Mouse (Mus musculus) heart, adult 2 months (tissue): ENCODE data around the gene Tnni3k. TPM values are rescaled to one million over a fixed set of nuclear protein-coding genes. Genes with fewer than 3 reads are reported as not detected.

Source experiments
- DNase-seq, 2 experiments: peaks; one replicate each; pipeline ENCODE4 v3.0.0; 2021
- H3K27ac ChIP-seq: fragments of 200-600 bp; 2 replicates; pipeline ENCODE4 v1.8.1; 2022
- H3K27me3 ChIP-seq: fragments of 200-500 bp; 2 replicates; pipeline ENCODE4 v1.6.1; 2012; ENCODE audit warnings: mild to moderate bottlenecking, low read length, inconsistent platforms, mixed read lengths; ENCODE audit not compliant: control insufficient read depth, insufficient read depth
- H3K36me3 ChIP-seq: fragments of 200-500 bp; 2 replicates; pipeline ENCODE4 v1.6.1; 2012; ENCODE audit warnings: low read length, inconsistent platforms; ENCODE audit not compliant: control insufficient read depth, insufficient read depth
- H3K4me1 ChIP-seq: fragments of 200-500 bp; 2 replicates; pipeline ENCODE4 v1.6.1; 2011; ENCODE audit warnings: low read length; ENCODE audit not compliant: control insufficient read depth, insufficient read depth
- H3K4me3 ChIP-seq: fragments of 200-600 bp; 2 replicates; pipeline ENCODE4 v1.8.1; 2022
- H3K79me2 ChIP-seq: fragments of 200-500 bp; replicated peaks from 2 replicates; pipeline ENCODE4 v1.6.1; 2012; ENCODE audit warnings: mild to moderate bottlenecking, inconsistent platforms, low read length, moderate library complexity, mixed read lengths; ENCODE audit not compliant: control insufficient read depth, insufficient read depth
- H3K9ac ChIP-seq: fragments of 200-500 bp; 2 replicates; pipeline ENCODE4 v1.6.1; 2012; ENCODE audit warnings: low read depth, mild to moderate bottlenecking, control low read depth, inconsistent platforms, low read length, mixed read lengths
- CTCF ChIP-seq: fragments of 200-600 bp; IDR thresholded peaks from 2 replicates; pipeline ENCODE4 v1.8.1; 2022; ENCODE audit warnings: antibody characterized with exemption, mild to moderate bottlenecking, moderate library complexity
- EP300 ChIP-seq: fragments of 200-500 bp; IDR thresholded peaks from 2 replicates; pipeline ENCODE4 v1.6.1; 2011; ENCODE audit warnings: low read depth, low read length, control low read depth; ENCODE audit not compliant: insufficient read depth
- POLR2A ChIP-seq: fragments of 200-500 bp; IDR thresholded peaks from 2 replicates; pipeline ENCODE4 v1.6.1; 2011; ENCODE audit warnings: mild to moderate bottlenecking, low read depth, low read length, control low read depth; ENCODE audit not compliant: insufficient read depth
- WGBS: fragments of 180-500 bp; shearing (Covaris S2); methylation state at CpG from one replicate; pipeline ENCODE4 v1.1.7; 2018; 5-methylcytosine and 5-hydroxymethylcytosine counted together
- intact Hi-C: fragments of 180-260 bp; cut with DNase I; formaldehyde crosslinking; loops from one replicate; pipeline ENCODE4 v1.15.1; 2025
- polyA plus RNA-seq: library from polyadenylated mRNA; depleted of rRNA; stranded (reverse); fragments of >200 nt; gene quantifications from 2 replicates; pipeline ENCODE4 v1.2.3, GENCODE M21; 2012
- total RNA-seq, 2 experiments: library from RNA; stranded (reverse); gene quantifications; 2 replicates each; pipeline ENCODE4 v1.2.3; 2021

Gene Tnni3k
- total and polyA plus RNA-seq, 3 experiments = 69.7 to 75.9 (median 69.9) TPM

DNA sequence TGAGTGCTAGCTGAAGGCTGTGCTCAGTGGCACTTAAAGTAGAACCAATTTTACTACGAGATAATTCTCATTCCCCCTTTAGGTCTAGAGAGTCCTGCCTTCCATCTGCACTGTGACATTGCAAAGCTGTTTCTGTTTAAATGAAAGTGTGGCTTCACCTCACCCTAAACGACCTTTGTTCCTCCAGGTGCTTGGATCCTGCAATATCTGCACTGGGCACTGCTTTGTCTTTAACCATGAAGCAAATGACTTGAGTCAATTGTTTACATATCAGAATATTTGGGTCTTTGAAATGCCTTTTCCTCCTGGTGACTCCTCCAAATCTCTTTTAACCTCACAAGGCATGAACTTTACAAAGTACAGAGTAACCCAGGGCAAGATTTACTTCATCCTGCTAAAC, 175.7 kb downstream of the Tnni3k start:
- peaks cover 5% of the 10 kb centered on the region for H3K4me1 ChIP-seq
- H3K79me2 ChIP-seq = no peaks in the 10 kb centered on the region
- H3K27ac ChIP-seq = no peak overlapping the region
- H3K36me3 ChIP-seq = peaks cover 11% of the 10 kb centered on the region
- TF ChIP-seq POLR2A (no peak), EP300 (no peak), CTCF (no peak)
- no peak overlapping the region for H3K9ac ChIP-seq
- no peaks in the 10 kb centered on the region for H3K27me3 ChIP-seq
- no peak overlapping the region for H3K4me3 ChIP-seq
- no peak for DNase-seq
- intact Hi-C loops = no loop called here
- 58% methylated on average over 2 of the region's 2 CpGs for WGBS

DNA sequence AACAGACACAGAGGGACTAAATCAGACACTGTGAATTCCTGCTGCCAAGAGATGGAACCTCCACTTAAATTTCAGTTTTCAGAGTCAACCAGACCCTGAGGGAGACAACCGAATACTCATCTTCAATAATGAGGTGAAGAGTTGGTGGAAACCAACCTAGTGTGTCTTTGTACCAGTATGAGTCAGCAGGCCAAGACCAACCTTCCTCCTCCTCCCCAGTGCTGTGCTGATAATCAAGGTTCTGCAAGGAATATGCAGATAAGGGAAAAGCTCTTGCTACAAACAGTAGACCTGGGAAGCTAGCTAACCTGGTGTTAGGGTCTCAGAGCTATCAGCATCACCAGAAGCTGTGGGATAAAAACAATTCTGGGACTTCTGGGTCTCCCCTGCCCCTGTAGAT, 176.1 kb downstream of the Tnni3k start:
- H3K79me2 ChIP-seq = no peaks in the 10 kb centered on the region
- H3K9ac ChIP-seq = no peak overlapping the region
- H3K4me1 ChIP-seq = peaks cover 5% of the 10 kb centered on the region
- peaks cover 11% of the 10 kb centered on the region for H3K36me3 ChIP-seq
- no peaks in the 10 kb centered on the region for H3K27me3 ChIP-seq
- no peak for DNase-seq
- intact Hi-C loops = no loop called here
- 64% methylated on average over 1 of the region's 1 CpGs for WGBS
- H3K4me3 ChIP-seq = no peak overlapping the region
- no peak overlapping the region for H3K27ac ChIP-seq
- TF ChIP-seq EP300 (no peak), POLR2A (no peak)

GRCm38 (mm10) chr3:154868807-154869206, 186.4 kb downstream of the Tnni3k start:
- no peaks in the 10 kb centered on the region for H3K27me3 ChIP-seq
- 88% methylated on average over 4 of the region's 4 CpGs for WGBS
- H3K4me1 ChIP-seq = peaks cover 3% of the 10 kb centered on the region
- H3K79me2 ChIP-seq = no peaks in the 10 kb centered on the region
- intact Hi-C loops = no loop called here
- peaks cover 7% of the 10 kb centered on the region; the same call in 1 of the 2 replicates for H3K36me3 ChIP-seq
- no peak overlapping the region for H3K9ac ChIP-seq
- no peak overlapping the region for H3K4me3 ChIP-seq
- no peak for TF ChIP-seq EP300
- TF ChIP-seq POLR2A = no peak
- TF ChIP-seq CTCF = no peak
- no peak overlapping the region for H3K27ac ChIP-seq
- DNase-seq = no peak

DNA sequence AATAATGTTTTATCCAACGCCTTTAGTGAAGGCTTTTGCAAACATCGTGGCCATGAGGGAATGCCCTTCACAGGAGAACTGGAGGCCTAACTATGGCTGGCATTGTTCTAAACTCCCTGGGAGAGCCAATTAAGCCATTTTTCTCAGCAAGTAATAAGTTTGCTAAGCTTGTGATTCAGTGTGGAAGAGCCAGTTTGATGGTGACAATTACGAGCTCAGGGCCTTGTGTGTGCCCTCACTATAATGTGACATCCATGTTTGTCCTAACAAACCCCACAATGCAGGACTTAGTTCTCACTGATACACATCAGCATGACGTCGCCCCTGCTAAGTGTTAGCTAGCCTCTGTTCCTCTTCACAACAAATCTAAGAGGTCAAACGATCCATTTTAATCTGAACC, 193.3 kb downstream of the Tnni3k start:
- WGBS = 78% methylated on average over 6 of the region's 6 CpGs
- TF ChIP-seq CTCF = no peak
- no peak for DNase-seq
- H3K4me3 ChIP-seq = no peak overlapping the region
- H3K27me3 ChIP-seq = no peaks in the 10 kb centered on the region
- intact Hi-C loops = no loop called here
- H3K36me3 ChIP-seq = peaks cover 10% of the 10 kb centered on the region
- peaks cover 3% of the 10 kb centered on the region for H3K4me1 ChIP-seq
- no peaks in the 10 kb centered on the region for H3K79me2 ChIP-seq
- H3K27ac ChIP-seq = no peak overlapping the region
- H3K9ac ChIP-seq = no peak overlapping the region

DNA sequence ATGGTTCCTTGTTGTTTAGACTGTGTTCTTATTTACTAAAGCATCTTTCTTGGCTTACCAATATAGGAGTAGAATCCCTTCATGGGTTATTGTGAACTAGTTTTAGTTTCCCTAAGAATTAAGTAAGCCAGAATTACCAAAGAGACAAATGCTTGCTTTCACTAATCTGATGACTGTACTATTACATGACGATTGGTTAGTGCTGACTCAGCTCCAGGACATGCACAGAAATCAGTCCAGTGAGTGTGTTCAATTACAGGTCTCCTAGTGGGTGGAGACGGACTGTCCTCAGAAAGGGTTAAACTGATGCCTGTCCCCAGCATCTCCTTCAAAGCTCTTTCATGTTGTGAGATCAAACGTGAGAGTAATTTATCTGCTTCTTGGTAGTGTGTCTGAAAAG, 195.5 kb downstream of the Tnni3k start:
- H3K27ac ChIP-seq = no peak overlapping the region
- no peak for DNase-seq
- 52% methylated on average over 3 of the region's 3 CpGs for WGBS
- H3K4me1 ChIP-seq = no peaks in the 10 kb centered on the region; the same call in 1 of the 2 replicates
- intact Hi-C loops = no loop called here
- no peak overlapping the region for H3K4me3 ChIP-seq
- peaks cover 6% of the 10 kb centered on the region; the same call in 1 of the 2 replicates for H3K36me3 ChIP-seq
- TF ChIP-seq POLR2A (no peak), CTCF (no peak), EP300 (no peak)
- no peaks in the 10 kb centered on the region for H3K27me3 ChIP-seq
- no peak overlapping the region for H3K9ac ChIP-seq
- no peaks in the 10 kb centered on the region for H3K79me2 ChIP-seq

DNA sequence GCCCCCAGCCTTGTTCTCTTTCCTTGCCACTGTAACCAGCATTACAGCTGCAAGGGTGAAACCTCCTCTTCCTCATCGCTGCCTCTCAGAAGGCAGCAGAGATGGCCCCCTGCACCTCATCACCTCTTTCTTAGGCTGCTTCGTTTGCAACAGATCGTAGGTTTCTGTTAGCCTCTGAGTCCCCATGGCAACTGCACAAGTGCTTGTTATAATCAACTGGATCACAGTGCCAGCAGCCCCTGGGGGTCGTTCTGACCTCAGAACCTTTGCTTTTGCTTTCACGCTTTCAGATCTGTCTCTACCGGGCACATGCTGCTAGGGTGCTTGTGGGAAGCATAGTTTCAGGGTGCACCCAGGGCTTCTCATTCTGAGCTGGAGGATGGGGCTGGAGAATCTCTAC, 201.9 kb downstream of the Tnni3k start:
- Histone ChIP-seq H3K4me3 (no peak overlapping the region), H3K79me2 (no peaks in the 10 kb centered on the region), H3K9ac (no peak overlapping the region), H3K27ac (no peak overlapping the region), H3K4me1 (no peaks in the 10 kb centered on the region; the same call in 1 of the 2 replicates), H3K36me3 (peaks cover 3% of the 10 kb centered on the region), H3K27me3 (no peaks in the 10 kb centered on the region)
- 45% methylated on average over 6 of the region's 6 CpGs for WGBS
- intact Hi-C loops = loop anchor here (1.0 kb wide), 1 partner anchor 25 kb away; no protein-coding TSS in a partner anchor
- no peak for DNase-seq
- TF ChIP-seq EP300 (no peak), POLR2A (no peak), CTCF (no peak)
